Mouse (Mus musculus): ENCODE results near the gene Gm136. TPM values are rescaled to one million over a fixed set of nuclear protein-coding genes. Genes with fewer than 3 reads are reported as not detected.

Gm136 gene
- total RNA-seq, 2 experiments from 2014 or later = 0.36 to 0.60 TPM

DNA sequence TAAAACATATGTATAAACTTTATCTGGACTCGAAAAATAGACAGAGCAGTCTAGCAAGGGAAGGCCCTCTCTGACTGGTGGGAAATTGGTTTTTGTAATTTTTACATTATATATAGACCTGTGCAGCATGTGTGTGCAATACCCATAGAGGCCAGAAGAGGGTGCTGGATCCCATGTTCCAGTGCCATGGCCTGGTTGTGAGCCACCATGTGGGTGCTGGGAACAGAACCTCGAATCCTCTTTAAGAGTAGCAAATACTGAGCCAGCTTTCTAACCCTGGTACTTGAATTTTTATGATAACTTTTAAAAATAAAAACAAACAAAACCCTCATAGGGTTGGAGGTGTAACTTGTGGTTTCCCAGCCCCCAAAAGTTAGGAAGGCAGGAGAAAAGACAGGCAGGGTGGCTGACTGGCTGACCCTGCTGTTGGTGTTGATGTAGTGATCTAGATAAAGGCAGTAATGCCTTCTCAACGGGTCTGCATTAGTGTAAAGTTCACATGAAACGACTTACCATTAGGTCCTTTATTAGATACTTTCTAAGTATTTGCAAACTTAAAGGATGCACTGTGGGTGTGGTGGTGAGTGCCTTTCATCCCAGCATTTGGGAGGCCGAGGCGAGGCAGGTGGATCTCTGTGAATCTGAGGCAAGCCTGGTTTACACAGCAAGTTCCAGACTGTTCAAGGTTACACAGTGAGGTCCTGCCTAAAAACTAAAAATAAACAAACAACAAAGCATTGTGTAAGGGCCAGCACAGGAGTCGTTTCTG lies 35.8 kb downstream of the Gm136 start:
- intact Hi-C loops (cut with DNase I) = no loop called here
- no peak for DNase-seq (ENCODE audit: extremely low spot score in 1 of 2, low spot score in 2 of 2)

DNA sequence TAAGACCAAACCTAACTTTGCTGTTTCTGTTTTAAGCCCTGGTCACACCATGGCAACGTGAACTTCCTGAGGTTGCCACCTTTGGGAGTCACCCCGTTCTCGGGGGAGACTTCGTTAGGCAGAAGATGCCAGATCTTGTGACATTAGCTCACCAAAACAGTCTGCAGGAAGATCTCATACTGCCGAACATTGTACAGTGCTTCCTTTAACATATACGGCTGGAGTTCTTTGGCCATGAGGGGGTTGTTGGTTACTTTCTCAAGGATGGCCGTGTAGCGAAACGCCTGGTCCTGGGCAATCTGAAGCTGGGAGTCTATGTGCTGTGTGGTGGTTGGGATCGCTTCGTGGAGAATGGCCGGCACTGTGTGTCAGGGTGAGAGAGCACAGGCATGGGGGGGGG lies 36.6 kb downstream of the Gm136 start:
- intact Hi-C loops (cut with DNase I) = no loop called here
- DNase-seq (ENCODE audit: extremely low spot score in 1 of 2, low spot score in 2 of 2) = no peak

DNA sequence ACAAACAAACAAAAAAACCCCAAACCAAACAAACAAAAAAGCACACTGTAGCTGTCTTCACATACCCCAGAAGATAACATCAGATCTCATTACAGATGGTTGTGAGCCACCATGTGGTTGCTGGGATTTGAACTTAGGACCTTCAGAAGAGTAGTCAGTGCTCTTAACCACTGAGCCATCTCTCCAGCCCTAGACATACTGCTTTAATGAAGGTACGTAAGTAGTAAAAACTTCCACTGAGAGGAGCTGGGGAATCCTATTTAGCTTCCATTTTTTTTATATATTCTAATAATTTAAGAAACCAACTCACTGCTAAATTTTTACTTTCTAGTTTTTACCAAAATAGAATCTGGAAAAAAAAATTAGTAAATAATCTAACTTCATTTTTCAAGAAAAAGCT lies 41.0 kb downstream of the Gm136 start:
- intact Hi-C loops (cut with DNase I) = no loop called here
- no peak for DNase-seq (ENCODE audit: extremely low spot score in 1 of 2, low spot score in 2 of 2)

DNA sequence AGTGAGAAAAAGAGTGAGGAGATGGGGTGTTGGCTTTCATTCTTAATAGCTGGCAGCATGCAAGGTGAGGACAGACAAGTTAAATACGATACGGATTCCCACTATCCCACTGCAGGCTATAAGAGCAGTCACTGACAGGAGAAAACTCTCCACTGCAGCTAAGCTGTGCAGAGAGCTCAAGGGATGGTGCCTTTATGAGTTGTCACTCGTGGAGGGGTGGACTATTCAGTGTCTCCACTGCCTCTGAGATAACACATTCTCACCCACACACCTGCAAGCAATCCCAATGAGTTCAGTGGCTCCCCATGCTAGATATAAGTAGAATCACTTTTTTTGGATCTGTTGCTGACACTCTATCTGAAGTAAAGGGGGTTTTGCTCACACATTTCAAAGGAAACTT lies 47.9 kb downstream of the Gm136 start:
- intact Hi-C loops (cut with DNase I) = no loop called here
- no peak for DNase-seq (ENCODE audit: extremely low spot score in 1 of 2, low spot score in 2 of 2)

DNA sequence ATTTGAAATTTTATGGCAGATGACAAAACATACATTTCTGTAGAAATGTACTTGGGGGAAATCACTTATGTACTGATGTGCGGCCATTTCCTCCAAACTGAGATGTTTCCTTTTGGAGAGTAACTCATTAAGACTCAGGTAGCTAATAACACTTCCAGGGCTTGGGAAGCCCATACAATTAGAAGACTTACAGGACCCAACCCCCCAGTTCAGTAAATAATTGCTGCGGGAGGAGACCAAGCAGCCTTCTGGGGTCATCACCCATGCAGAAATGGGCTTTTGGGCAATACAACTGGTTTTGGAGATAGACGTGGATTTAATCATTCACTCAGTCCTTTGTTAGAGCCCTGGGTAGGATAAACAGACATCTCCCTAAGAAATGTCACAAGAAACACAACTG lies 48.8 kb downstream of the Gm136 start:
- intact Hi-C loops (cut with DNase I) = no loop called here
- no peak for DNase-seq (ENCODE audit: extremely low spot score in 1 of 2, low spot score in 2 of 2)

DNA sequence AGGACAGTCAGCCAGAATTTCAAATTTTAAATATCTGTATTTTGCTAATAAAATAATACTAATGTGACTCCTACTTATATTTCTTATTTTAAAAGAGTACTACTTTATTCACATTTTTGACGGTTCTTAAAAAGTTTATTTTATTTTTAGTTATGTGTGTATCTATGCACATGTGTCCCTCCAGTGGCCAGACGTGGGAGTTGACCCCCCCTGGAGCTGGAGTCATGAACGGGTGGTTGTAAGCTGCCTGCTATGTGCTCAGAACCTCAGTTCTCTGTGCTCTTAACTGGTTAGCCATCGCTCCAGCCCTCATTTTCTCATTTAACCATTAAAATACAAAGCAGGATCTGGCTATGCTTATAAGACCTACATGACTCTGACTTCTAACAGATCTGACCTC lies 53.0 kb downstream of the Gm136 start:
- intact Hi-C loops (cut with DNase I) = no loop called here
- no peak for DNase-seq (ENCODE audit: extremely low spot score in 1 of 2, low spot score in 2 of 2)

DNA sequence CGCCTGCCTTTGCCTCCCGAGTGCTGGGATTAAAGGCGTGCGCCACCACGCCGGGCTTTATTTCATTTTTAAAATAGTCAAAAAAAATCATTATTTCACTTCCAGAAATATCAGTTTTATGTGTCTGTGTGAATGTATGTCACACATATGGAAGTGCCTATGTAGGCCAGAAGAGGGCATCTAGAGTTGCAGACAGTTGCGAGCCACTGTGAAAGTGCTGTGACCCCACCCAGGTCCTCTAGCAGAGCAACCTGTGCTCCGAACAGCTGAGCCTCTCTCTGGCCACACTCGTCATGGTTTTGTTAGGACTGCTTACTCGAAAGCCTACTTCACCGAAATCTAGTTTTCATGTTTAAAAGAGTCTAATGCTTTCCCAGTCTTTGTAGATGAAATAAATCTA lies 53.8 kb downstream of the Gm136 start:
- intact Hi-C loops (cut with DNase I) = no loop called here
- no peak for DNase-seq (ENCODE audit: extremely low spot score in 1 of 2, low spot score in 2 of 2)

DNA sequence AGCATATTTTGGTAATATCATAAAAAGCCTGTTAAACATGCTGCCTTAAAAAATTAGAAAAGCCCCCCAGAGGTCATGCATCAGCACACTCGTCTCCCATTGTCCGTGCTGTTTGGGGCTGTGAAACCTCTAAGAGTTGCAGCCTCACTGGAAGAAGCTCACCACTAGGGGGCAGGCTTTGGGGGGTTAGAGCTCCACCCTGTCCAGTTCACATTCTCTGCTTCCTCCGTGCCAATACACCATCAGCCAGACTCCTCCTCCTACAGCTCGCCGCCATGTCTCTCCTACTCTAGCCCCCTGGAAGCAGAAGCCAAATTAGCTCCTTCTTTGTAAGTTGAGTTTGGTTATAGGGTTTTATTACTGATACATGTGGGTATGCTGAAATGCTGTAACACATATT lies 54.5 kb downstream of the Gm136 start:
- intact Hi-C loops (cut with DNase I) = no loop called here
- DNase-seq (ENCODE audit: extremely low spot score in 1 of 2, low spot score in 2 of 2) = peak in 1 of 2 experiments; percentile 63

Other genes with a start within 250 kb of the Gm136 start
- 100 to 1,000 TPM; 112 to 114 TPM for gene Akirin2, start 205.3 kb downstream of the Gm136 start, total RNA-seq (2021)
- gene Orc3, start 141.3 kb downstream of the Gm136 start, total RNA-seq (2021) = 10 to 100 TPM; 43.1 to 43.7 TPM
- gene Rars2, start 141.3 kb downstream of the Gm136 start, total RNA-seq (2021) = 10 to 100 TPM; 26.9 to 31.4 TPM
- 10 to 100 TPM; 25.6 to 26.2 TPM for gene Slc35a1, start 68.8 kb downstream of the Gm136 start, total RNA-seq (2021)
- gene Cfap206, start 26.1 kb downstream of the Gm136 start, total RNA-seq (2021) = 1 to 10 TPM; 2.8 to 4.3 TPM
- 10 to 100 TPM; 24.2 to 27.1 TPM for gene Smim8, start 22.2 kb upstream of the Gm136 start, total RNA-seq (2021)
- gene Zfp292, start 126.7 kb upstream of the Gm136 start, total RNA-seq (2021) = 10 to 100 TPM; 26.6 to 27.2 TPM
- gene Cga, start 137.5 kb upstream of the Gm136 start, total RNA-seq (2021) = not detected